Mouse (Mus musculus): ENCODE data around the gene Siglec1. TPM values are rescaled to one million over a fixed set of nuclear protein-coding genes. Genes with fewer than 3 reads are reported as not detected.

Gene Siglec1
- 0.27 and 0.59 TPM in 2 replicates for polyA plus RNA-seq (2015; fragmentation: Nextera tagmentation; extraction: Ambion mirVana)

GRCm38 (mm10) chr2:131086667-131087390, at the start of gene Siglec1:
Gene Siglec1 (minus strand): TSS chr2:131086765.
- no peaks in the 10 kb centered on the region for H3K36me3 ChIP-seq (replicated peaks)
- no peak for ATAC-seq (replicated peaks)
- H3K9ac ChIP-seq, result no peak within 1 kb of the TSS
- no peaks in the 10 kb centered on the region for H3K27me3 ChIP-seq (replicated peaks)
- no peak within 1 kb of the TSS for H3K4me3 ChIP-seq
- H3K4me2 ChIP-seq, result no peak within 1 kb of the TSS
- no peak within 1 kb of the TSS for H3K27ac ChIP-seq
- H3K4me1 ChIP-seq, result no peaks in the 10 kb centered on the region
- WGBS, result 84% methylated on average over 11 of the region's 11 CpGs
- H3K9me3 ChIP-seq, result no peaks in the 10 kb centered on the region

GRCm38 (mm10) chr2:131135521-131136139, 49.1 kb upstream of the Siglec1 start:
- H3K4me1 ChIP-seq, result no peaks in the 10 kb centered on the region
- no peaks in the 10 kb centered on the region for H3K9me3 ChIP-seq
- H3K36me3 ChIP-seq (replicated peaks), result no peaks in the 10 kb centered on the region
- H3K27me3 ChIP-seq (replicated peaks), result no peaks in the 10 kb centered on the region
- H3K27ac ChIP-seq, result no peak overlapping the region
- ATAC-seq (replicated peaks), result no peak
- no peak overlapping the region for H3K4me3 ChIP-seq
- H3K4me2 ChIP-seq, result no peak overlapping the region
- WGBS, result 82% methylated on average over 11 of the region's 11 CpGs
- no peak overlapping the region for H3K9ac ChIP-seq

- H3K4me2 ChIP-seq, result no peak overlapping the region
- ATAC-seq (replicated peaks), result no peak
- no peaks in the 10 kb centered on the region for H3K9me3 ChIP-seq
- no peaks in the 10 kb centered on the region for H3K36me3 ChIP-seq (replicated peaks)
- H3K4me1 ChIP-seq, result no peaks in the 10 kb centered on the region
- H3K27me3 ChIP-seq (replicated peaks), result no peaks in the 10 kb centered on the region
- H3K4me3 ChIP-seq, result no peak overlapping the region
- no peak overlapping the region for H3K27ac ChIP-seq
- 84% methylated on average over 8 of the region's 8 CpGs for WGBS
- no peak overlapping the region for H3K9ac ChIP-seq
Observed at GRCm38 (mm10) chr2:131134826-131135400, 48.3 kb upstream of the Siglec1 start.

GRCm38 (mm10) chr2:131134381-131134780, 47.8 kb upstream of the Siglec1 start:
- Histone ChIP-seq H3K27me3 (replicated peaks) (no peaks in the 10 kb centered on the region), H3K36me3 (replicated peaks) (no peaks in the 10 kb centered on the region), H3K4me3 (no peak overlapping the region), H3K4me1 (no peaks in the 10 kb centered on the region), H3K27ac (no peak overlapping the region), H3K9me3 (no peaks in the 10 kb centered on the region), H3K9ac (no peak overlapping the region), H3K4me2 (no peak overlapping the region)
- no peak for ATAC-seq (replicated peaks)
- 67% methylated on average over 1 of the region's 1 CpGs for WGBS

- Histone ChIP-seq H3K27ac (no peak within 1 kb of the TSS), H3K4me2 (no peak within 1 kb of the TSS), H3K4me3 (no peak within 1 kb of the TSS), H3K9ac (no peak within 1 kb of the TSS), H3K36me3 (replicated peaks) (no peaks in the 10 kb centered on the region), H3K9me3 (no peaks in the 10 kb centered on the region), H3K4me1 (no peaks in the 10 kb centered on the region), H3K27me3 (replicated peaks) (no peaks in the 10 kb centered on the region)
- WGBS, result 83% methylated on average over 9 of the region's 9 CpGs
- ATAC-seq (replicated peaks), result no peak
Observed at GRCm38 (mm10) chr2:131132930-131133547, 46.5 kb upstream of the Siglec1 start, which contains the start of gene Gm11037. Gene Gm11037 (plus strand): TSS chr2:131133497.

GRCm38 (mm10) chr2:131132111-131132888, 45.7 kb upstream of the Siglec1 start:
- Histone ChIP-seq H3K27ac (no peak overlapping the region), H3K4me2 (no peak overlapping the region), H3K36me3 (replicated peaks) (no peaks in the 10 kb centered on the region), H3K9ac (no peak overlapping the region), H3K9me3 (no peaks in the 10 kb centered on the region), H3K27me3 (replicated peaks) (no peaks in the 10 kb centered on the region), H3K4me1 (peaks cover 3% of the 10 kb centered on the region), H3K4me3 (no peak overlapping the region)
- ATAC-seq (replicated peaks), result no peak
- WGBS, result 88% methylated on average over 10 of the region's 10 CpGs

- peaks cover 9% of the 10 kb centered on the region for H3K4me1 ChIP-seq
- no peak overlapping the region for H3K4me2 ChIP-seq
- no peak overlapping the region for H3K27ac ChIP-seq
- H3K9me3 ChIP-seq, result no peaks in the 10 kb centered on the region
- H3K36me3 ChIP-seq (replicated peaks), result no peaks in the 10 kb centered on the region
- H3K27me3 ChIP-seq (replicated peaks), result no peaks in the 10 kb centered on the region
- WGBS, result 95% methylated on average over 2 of the region's 2 CpGs
- no peak overlapping the region for H3K9ac ChIP-seq
- ATAC-seq (replicated peaks), result no peak
- no peak overlapping the region for H3K4me3 ChIP-seq
Observed at GRCm38 (mm10) chr2:131130849-131131248, 44.3 kb upstream of the Siglec1 start.

- WGBS, result 92% methylated on average over 5 of the region's 5 CpGs
- H3K36me3 ChIP-seq (replicated peaks), result no peaks in the 10 kb centered on the region
Observed at GRCm38 (mm10) chr2:131129836-131130235, 43.3 kb upstream of the Siglec1 start.

GRCm38 (mm10) chr2:131128636-131129157, 42.1 kb upstream of the Siglec1 start:
- 84% methylated on average over 3 of the region's 3 CpGs for WGBS
- no peaks in the 10 kb centered on the region for H3K36me3 ChIP-seq (replicated peaks)
- no peaks in the 10 kb centered on the region for H3K27me3 ChIP-seq (replicated peaks)
- H3K4me3 ChIP-seq, result no peak overlapping the region
- ATAC-seq (replicated peaks), result no peak
- H3K4me2 ChIP-seq, result no peak overlapping the region
- H3K9ac ChIP-seq, result no peak overlapping the region
- H3K27ac ChIP-seq, result no peak overlapping the region
- H3K9me3 ChIP-seq, result no peaks in the 10 kb centered on the region
- peaks cover 9% of the 10 kb centered on the region for H3K4me1 ChIP-seq

More at GRCm38 (mm10) chr2:131129836-131130235, 43.3 kb upstream of the Siglec1 start:
- Histone ChIP-seq H3K27me3 (replicated peaks) (no peaks in the 10 kb centered on the region), H3K9ac (no peak overlapping the region), H3K4me1 (peaks cover 9% of the 10 kb centered on the region), H3K27ac (no peak overlapping the region), H3K9me3 (no peaks in the 10 kb centered on the region), H3K4me3 (no peak overlapping the region), H3K4me2 (no peak overlapping the region)
- no peak for ATAC-seq (replicated peaks)

GRCm38 (mm10) chr2:131128211-131128610, 41.6 kb upstream of the Siglec1 start:
- Histone ChIP-seq H3K4me2 (peak overlapping the region; percentile 87), H3K4me3 (no peak overlapping the region), H3K9ac (no peak overlapping the region), H3K27ac (no peak overlapping the region), H3K36me3 (replicated peaks) (no peaks in the 10 kb centered on the region), H3K9me3 (no peaks in the 10 kb centered on the region), H3K27me3 (replicated peaks) (no peaks in the 10 kb centered on the region), H3K4me1 (peaks cover 9% of the 10 kb centered on the region)
- no peak for ATAC-seq (replicated peaks)
- 95% methylated on average over 5 of the region's 5 CpGs for WGBS

- Histone ChIP-seq H3K9me3 (no peaks in the 10 kb centered on the region), H3K27ac (no peak within 1 kb of the TSS), H3K4me2 (peak within 1 kb of the TSS; percentile 87), H3K9ac (peak within 1 kb of the TSS; percentile 60), H3K27me3 (replicated peaks) (no peaks in the 10 kb centered on the region), H3K4me3 (peak within 1 kb of the TSS; percentile 39), H3K36me3 (replicated peaks) (no peaks in the 10 kb centered on the region), H3K4me1 (peaks cover 9% of the 10 kb centered on the region)
- under 1% methylated on average over 28 of the region's 28 CpGs for WGBS
- peak; percentile 78 for ATAC-seq (replicated peaks)
Observed at GRCm38 (mm10) chr2:131127161-131127730, 40.7 kb upstream of the Siglec1 start, which contains the start of gene Hspa12b. Gene Hspa12b (plus strand): TSS chr2:131127280.
